Mouse (Mus musculus) forebrain, embryonic 16.5 days (tissue): ENCODE measurements around the gene Adam11. TPM values are rescaled to one million over a fixed set of nuclear protein-coding genes. Genes with fewer than 3 reads are reported as not detected.

ENCODE experiments used
- polyA plus RNA-seq: library from polyadenylated mRNA; unstranded; fragments of >200 nt; fragmentation: Nextera tagmentation; extraction: Ambion mirVana; gene quantifications from 2 replicates; pipeline ENCODE4 v1.2.1, GENCODE M21; 2015

Adam11 gene
- polyA plus RNA-seq, 1 experiment from 2014 or later: 33.7 TPM

Other genes with a start within 250 kb of the Adam11 start
- gene Gpatch8, start 205.0 kb upstream of the Adam11 start, polyA plus RNA-seq: 66.6 and 88.1 TPM in 2 replicates
- gene Gm11627, start 182.0 kb upstream of the Adam11 start, polyA plus RNA-seq: 6.4 and 8.3 TPM in 2 replicates
- gene Fzd2, start 157.0 kb upstream of the Adam11 start, polyA plus RNA-seq: 12.0 and 13.5 TPM in 2 replicates
- 0.09 TPM in 1 of 2 replicates, not detected in the other for gene Meioc, start 97.7 kb upstream of the Adam11 start, polyA plus RNA-seq
- 46.8 and 51.2 TPM in 2 replicates for gene Ccdc43, start 63.7 kb upstream of the Adam11 start, polyA plus RNA-seq
- gene Gjc1, start 58.3 kb downstream of the Adam11 start, polyA plus RNA-seq: 41.9 and 47.9 TPM in 2 replicates
- gene Higd1b, start 74.4 kb downstream of the Adam11 start, polyA plus RNA-seq: 13.7 and 14.5 TPM in 2 replicates
- gene Eftud2, start 119.5 kb downstream of the Adam11 start, polyA plus RNA-seq: 188 and 190 TPM in 2 replicates
- 2.2 and 2.7 TPM in 2 replicates for gene Ccdc103, start 119.8 kb downstream of the Adam11 start, polyA plus RNA-seq
- gene Fam187a, start 123.7 kb downstream of the Adam11 start, polyA plus RNA-seq: not detected in 2 replicates
- gene Gfap, start 139.5 kb downstream of the Adam11 start, polyA plus RNA-seq: 1.3 and 2.3 TPM in 2 replicates
- gene Kif18b, start 163.7 kb downstream of the Adam11 start, polyA plus RNA-seq: 3.0 and 4.1 TPM in 2 replicates
- 1.4 TPM in 2 replicates for gene C1ql1, start 185.2 kb downstream of the Adam11 start, polyA plus RNA-seq